Mouse (Mus musculus) midbrain, postnatal 0 days (tissue): ENCODE measurements at regions not wholly inside any gene's neighbourhood (a gene's known extent, or its start where the extent isn't known, plus 50 kb on each side); places are given as distances from the start of the nearest gene placed in this dataset.
A peak's percentile ranks its signal among the peaks of the same experiment; 100 is the strongest.

Source experiments
- ATAC-seq: fragments of 200-750 bp; cut with Nextera tagmentation; 2 replicates; pipeline ENCODE4 v1.8.0; 2017; ENCODE audit warnings: moderate number of reproducible peaks, mild to moderate bottlenecking, moderate TSS enrichment, moderate library complexity; ENCODE audit not compliant: low FRiP score
- DNase-seq: peaks from one replicate; pipeline ENCODE4 v3.0.0-alpha.2; 2015; ENCODE audit warnings: low spot score
- H3K27ac ChIP-seq: fragments of 300-500 bp; sonication (generic); 2 replicates; pipeline ENCODE4 v1.5.1; 2014; ENCODE audit warnings: low read depth, mild to moderate bottlenecking, low read length, mixed read lengths
- H3K27me3 ChIP-seq: fragments of 300-500 bp; sonication (generic); 2 replicates; pipeline ENCODE4 v1.6.1; 2014; ENCODE audit warnings: low read length, control low read depth, mixed read lengths; ENCODE audit not compliant: insufficient read depth
- H3K36me3 ChIP-seq: fragments of 300-500 bp; sonication (generic); 2 replicates; pipeline ENCODE4 v1.6.1; 2014; ENCODE audit warnings: low read length, control low read depth, mixed read lengths; ENCODE audit not compliant: insufficient read depth
- H3K4me1 ChIP-seq: fragments of 300-500 bp; sonication (generic); 2 replicates; pipeline ENCODE4 v1.6.1; 2014; ENCODE audit warnings: mild to moderate bottlenecking, control low read depth, antibody characterized with exemption, low read length, mixed read lengths; ENCODE audit not compliant: insufficient read depth
- H3K4me2 ChIP-seq: fragments of 300-500 bp; sonication (generic); 2 replicates; pipeline ENCODE4 v1.6.1; 2014; ENCODE audit warnings: low read depth, mild to moderate bottlenecking, low read length, mixed read lengths; ENCODE audit not compliant: poor library complexity, severe bottlenecking
- H3K4me3 ChIP-seq: fragments of 300-500 bp; sonication (generic); 2 replicates; pipeline ENCODE4 v1.5.1; 2014; ENCODE audit warnings: low read depth, mild to moderate bottlenecking, low read length, moderate library complexity
- H3K9ac ChIP-seq: fragments of 300-500 bp; sonication (generic); replicated peaks from 2 replicates; pipeline ENCODE4 v1.6.1; 2014; ENCODE audit warnings: mild to moderate bottlenecking, low read length, moderate library complexity, mixed read lengths; ENCODE audit not compliant: poor library complexity, severe bottlenecking
- H3K9me3 ChIP-seq: fragments of 300-500 bp; sonication (generic); 2 replicates; pipeline ENCODE4 v1.6.1; 2016; ENCODE audit warnings: low read length, control low read depth
- CTCF ChIP-seq: IDR thresholded peaks from 2 replicates; pipeline ENCODE4 v1.5.1; 2016; ENCODE audit warnings: antibody characterized with exemption, mild to moderate bottlenecking
- WGBS: fragments of 180-500 bp; shearing (Covaris S2); extraction: QIAGEN DNeasy Blood & Tissue Kit; methylation state at CpG from one replicate; pipeline ENCODE4 v1.1.7; 2014; 5-methylcytosine and 5-hydroxymethylcytosine counted together

GRCm38 (mm10) chr11:65610536-65610935, 177.6 kb downstream of the Map2k4 start:
- H3K27me3 ChIP-seq: no peaks in the 10 kb centered on the region
- H3K27ac ChIP-seq: no peak overlapping the region
- H3K4me2 ChIP-seq: no peak overlapping the region
- WGBS: 92% methylated on average over 3 of the region's 3 CpGs
- H3K9me3 ChIP-seq: no peaks in the 10 kb centered on the region
- ATAC-seq: no peak
- H3K4me1 ChIP-seq: no peaks in the 10 kb centered on the region
- no peak for DNase-seq
- no peaks in the 10 kb centered on the region for H3K36me3 ChIP-seq
- TF ChIP-seq CTCF: no peak
- H3K4me3 ChIP-seq: no peak overlapping the region
- H3K9ac ChIP-seq: no peak overlapping the region

GRCm38 (mm10) chr11:65609056-65609455, 179.0 kb downstream of the Map2k4 start:
- no peaks in the 10 kb centered on the region for H3K27me3 ChIP-seq
- no peak for TF ChIP-seq CTCF
- no peak overlapping the region for H3K4me2 ChIP-seq
- no peak for ATAC-seq
- 68% methylated on average over 4 of the region's 4 CpGs for WGBS
- no peak overlapping the region for H3K27ac ChIP-seq
- no peaks in the 10 kb centered on the region for H3K36me3 ChIP-seq
- H3K9ac ChIP-seq: no peak overlapping the region
- H3K4me3 ChIP-seq: no peak overlapping the region
- no peaks in the 10 kb centered on the region for H3K9me3 ChIP-seq
- no peak for DNase-seq
- H3K4me1 ChIP-seq: no peaks in the 10 kb centered on the region

GRCm38 (mm10) chr11:65597298-65598076, 190.6 kb downstream of the Map2k4 start:
- 76% methylated on average over 2 of the region's 2 CpGs for WGBS
- Histone ChIP-seq H3K9me3 (no peaks in the 10 kb centered on the region), H3K36me3 (no peaks in the 10 kb centered on the region), H3K4me3 (no peak overlapping the region), H3K4me2 (no peak overlapping the region), H3K4me1 (no peaks in the 10 kb centered on the region), H3K27ac (no peak overlapping the region), H3K9ac (no peak overlapping the region), H3K27me3 (no peaks in the 10 kb centered on the region)
- DNase-seq (no peak), ATAC-seq (no peak)
- TF ChIP-seq CTCF: no peak

- H3K9ac ChIP-seq: no peak overlapping the region
- ATAC-seq (no peak), DNase-seq (peak; percentile 64)
- no peak overlapping the region for H3K27ac ChIP-seq
- H3K4me3 ChIP-seq: no peak overlapping the region
- whole genome bisulfite sequencing: 40% methylated on average over 3 of the region's 3 CpGs
- H3K9me3 ChIP-seq: no peaks in the 10 kb centered on the region
- H3K36me3 ChIP-seq: no peaks in the 10 kb centered on the region
- no peaks in the 10 kb centered on the region for H3K27me3 ChIP-seq
- H3K4me1 ChIP-seq: no peaks in the 10 kb centered on the region
- TF ChIP-seq CTCF: no peak
- no peak overlapping the region for H3K4me2 ChIP-seq
These were observed 199.6 kb downstream of the Map2k4 start for GRCm38 (mm10) chr11:65588491-65588890.

- no peak overlapping the region for H3K27ac ChIP-seq
- no peak overlapping the region for H3K9ac ChIP-seq
- no peak overlapping the region for H3K4me2 ChIP-seq
- no peak overlapping the region for H3K4me3 ChIP-seq
- no peaks in the 10 kb centered on the region for H3K9me3 ChIP-seq
- no peaks in the 10 kb centered on the region for H3K36me3 ChIP-seq
- TF ChIP-seq CTCF: no peak
- DNase-seq (no peak), ATAC-seq (no peak)
- H3K27me3 ChIP-seq: no peaks in the 10 kb centered on the region
- no peaks in the 10 kb centered on the region for H3K4me1 ChIP-seq
- 86% methylated on average over 9 of the region's 9 CpGs for WGBS
These were observed 220.3 kb downstream of the Map2k4 start for GRCm38 (mm10) chr11:65567831-65568230.

GRCm38 (mm10) chr11:65558236-65558635, 229.9 kb downstream of the Map2k4 start:
- no peak overlapping the region for H3K27ac ChIP-seq
- ATAC-seq (no peak), DNase-seq (no peak)
- no peaks in the 10 kb centered on the region for H3K36me3 ChIP-seq
- H3K9me3 ChIP-seq: no peaks in the 10 kb centered on the region
- no peak overlapping the region for H3K9ac ChIP-seq
- 81% methylated on average over 4 of the region's 4 CpGs for WGBS
- no peak overlapping the region for H3K4me3 ChIP-seq
- H3K27me3 ChIP-seq: no peaks in the 10 kb centered on the region
- no peaks in the 10 kb centered on the region for H3K4me1 ChIP-seq
- no peak for TF ChIP-seq CTCF
- no peak overlapping the region for H3K4me2 ChIP-seq
